Mouse (Mus musculus) urinary bladder, adult 2 months (tissue): ENCODE data around the gene Tifa. TPM values are rescaled to one million over a fixed set of nuclear protein-coding genes. Genes with fewer than 3 reads are reported as not detected.
"Not testable (repeated sequence)": the region's sequence is repeated elsewhere in the genome, so short reads cannot be mapped to it uniquely, and the experiment has no call there.

Experiments used
- DNase-seq: peaks from one replicate; pipeline ENCODE4 v3.0.0; 2022; ENCODE audit warnings: low spot score
- polyA plus RNA-seq: library from polyadenylated mRNA; depleted of rRNA; stranded (reverse); fragments of >200 nt; gene quantifications from 2 replicates; pipeline ENCODE4 v1.2.3, GENCODE M21; 2012; rRNA removed

Tifa gene
- polyA plus RNA-seq: 10.1 and 12.2 TPM in 2 replicates

DNA sequence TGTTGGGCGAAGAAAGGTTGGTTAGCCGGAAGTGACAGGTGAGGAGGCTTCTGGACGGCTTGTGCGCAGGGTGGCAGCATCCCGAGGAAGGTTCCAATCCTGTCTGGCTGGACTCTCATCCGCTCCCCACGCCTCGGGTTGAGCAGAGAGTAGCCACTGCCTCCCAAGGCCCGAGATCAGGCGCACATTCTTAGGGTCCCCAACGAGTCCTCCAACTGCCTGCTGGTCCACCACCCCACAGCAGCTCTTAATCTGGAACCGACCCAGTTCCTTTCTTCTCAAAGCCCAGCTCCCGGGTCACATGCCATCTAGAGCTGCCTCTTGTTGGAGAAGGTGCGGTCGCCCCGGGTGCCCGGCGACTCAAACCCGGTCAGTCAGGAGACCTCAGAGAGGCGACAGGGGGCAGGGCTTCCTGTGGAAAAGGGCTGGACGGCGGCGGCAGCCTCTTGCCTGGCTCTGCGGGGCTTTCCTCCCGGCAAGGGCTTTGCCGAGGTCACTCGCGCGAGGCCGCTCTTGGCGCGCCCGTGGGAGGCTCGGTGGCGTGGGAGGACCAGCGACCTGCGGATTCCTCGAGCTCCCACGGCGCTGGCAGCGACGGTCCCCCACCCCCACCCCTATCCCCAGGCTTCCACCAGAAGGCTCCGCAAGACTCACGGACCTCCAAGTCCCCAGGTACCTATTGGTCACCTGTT lies at the start of gene Tifa:
Tifa (plus strand) TSS at position 306 of the 692 bp plus-strand sequence.
- DNase-seq: peak; percentile 67

DNA sequence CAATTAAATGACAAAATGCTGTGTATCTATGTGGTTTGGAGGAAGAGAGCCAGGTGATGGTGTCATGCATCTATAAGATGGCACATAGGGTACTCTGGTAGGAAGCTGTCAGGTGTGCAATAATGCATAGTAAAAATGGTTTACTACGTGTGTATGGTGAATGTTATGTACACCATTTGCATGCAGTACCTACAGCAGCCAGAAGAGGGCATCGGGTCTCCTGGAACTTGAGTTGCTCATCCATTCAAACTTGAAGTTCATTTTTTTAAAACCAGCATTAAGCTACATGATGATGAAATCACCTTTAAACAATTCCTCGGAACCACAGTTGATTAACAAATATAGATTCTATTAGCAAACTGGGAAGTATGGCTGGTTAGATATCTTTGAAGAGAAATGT lies 48.1 kb upstream of the Tifa start:
- DNase-seq: no peak

DNA sequence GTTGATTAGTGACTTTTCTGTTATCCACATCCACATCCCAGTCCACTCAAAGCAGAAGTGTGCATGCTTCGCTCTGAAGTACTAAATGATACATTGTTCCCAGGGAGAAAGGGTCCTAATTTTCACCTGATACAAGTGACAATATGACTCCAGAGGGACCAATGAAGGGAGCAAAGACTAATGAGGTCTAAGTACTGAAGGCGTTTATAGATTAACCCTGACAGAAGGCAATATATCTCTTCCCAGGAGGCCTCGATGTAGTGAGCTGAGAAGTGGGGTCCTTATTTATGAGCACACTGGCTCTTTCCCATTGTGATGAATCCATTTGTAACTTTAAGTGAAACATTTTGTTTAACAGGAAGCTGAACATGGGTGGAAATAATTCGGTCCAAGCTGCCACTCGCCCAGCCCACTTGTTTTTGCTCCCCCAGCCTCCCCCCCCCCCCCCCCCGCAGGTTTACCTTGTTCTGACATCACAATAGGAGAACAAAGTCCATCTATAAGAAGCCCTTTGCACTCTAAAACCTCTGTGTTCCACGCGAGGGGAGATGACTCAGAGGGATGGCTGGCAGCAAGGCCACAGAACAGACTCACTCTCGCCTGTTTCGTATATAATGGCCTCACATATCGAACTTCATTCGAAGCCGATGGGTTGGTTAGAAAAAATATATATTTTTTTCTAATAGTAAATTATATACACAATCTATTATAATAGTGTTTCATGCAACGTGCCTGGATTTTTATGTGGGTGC lies 45.8 kb upstream of the Tifa start:
- DNase-seq: no peak

DNA sequence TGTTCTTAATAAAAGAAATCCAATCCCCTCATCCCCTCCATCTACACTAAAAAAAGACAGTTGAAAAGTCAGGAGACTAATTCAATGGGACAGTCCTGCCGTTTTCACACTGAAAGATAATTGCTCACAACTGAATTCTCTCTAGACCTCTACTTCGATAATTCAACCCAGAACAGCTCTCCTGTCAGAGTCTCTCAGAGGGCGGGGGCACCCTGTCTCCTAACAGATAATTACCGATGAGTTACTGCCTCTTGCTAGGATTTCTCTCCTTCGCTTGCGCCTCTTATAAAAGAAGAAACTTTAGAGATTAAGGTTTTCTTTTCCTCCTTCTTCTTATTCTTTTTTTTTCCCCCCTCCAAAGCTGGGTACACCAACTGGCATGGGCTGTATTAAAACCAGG lies 44.1 kb upstream of the Tifa start:
- no peak for DNase-seq

DNA sequence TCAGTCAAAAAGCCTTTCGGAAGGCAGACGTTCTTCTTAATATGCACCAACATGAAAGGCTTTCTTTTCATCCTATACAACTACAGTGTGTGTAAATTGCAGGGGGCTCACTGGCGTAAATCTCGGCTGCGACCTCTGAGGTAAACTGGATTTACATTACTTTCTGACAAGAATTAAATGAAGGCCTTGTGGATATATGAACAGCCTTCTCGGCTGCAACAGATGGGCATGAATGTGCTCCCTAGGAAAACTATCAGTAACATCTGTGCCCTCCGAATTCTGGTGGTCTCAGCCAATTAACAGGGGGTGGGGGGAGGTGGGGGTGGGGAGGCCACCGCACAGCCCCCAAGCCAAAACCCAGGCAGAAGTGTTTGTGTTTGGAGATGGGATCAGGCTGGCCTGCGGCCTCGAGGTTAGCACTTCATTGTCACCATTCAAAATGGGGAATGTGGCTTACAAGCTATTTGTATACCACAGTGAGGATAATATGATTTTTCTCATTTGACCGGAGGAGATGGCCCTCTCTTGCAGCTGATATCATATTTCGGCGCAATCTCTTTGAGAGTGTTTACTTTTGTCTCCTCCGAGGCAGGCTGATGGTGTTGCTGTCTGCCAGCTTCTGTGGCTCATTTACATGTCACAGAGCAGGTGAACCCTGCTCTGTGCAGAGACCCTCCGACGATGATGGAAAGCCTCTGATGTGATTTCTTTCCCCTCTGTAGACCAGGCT lies 43.5 kb upstream of the Tifa start:
- DNase-seq: no peak

DNA sequence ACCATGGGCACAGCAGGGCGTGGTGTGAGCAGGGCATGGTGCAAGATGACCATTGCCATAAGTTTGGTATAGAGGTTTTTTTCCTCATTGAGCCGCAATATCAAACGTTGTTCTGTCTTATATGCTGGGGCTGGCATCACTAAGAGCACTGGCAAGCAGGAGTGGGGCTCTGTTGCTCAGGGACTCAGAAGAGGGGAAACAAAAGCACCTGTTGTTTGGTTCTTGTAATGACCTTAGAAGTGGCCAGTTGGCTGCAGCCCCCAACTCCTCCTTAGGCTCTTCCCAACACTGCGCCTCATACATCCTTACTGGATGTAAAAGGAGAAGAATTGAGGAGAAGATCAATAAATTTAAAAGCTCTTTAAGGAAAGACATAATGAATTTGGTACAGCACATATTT lies 41.0 kb upstream of the Tifa start:
- DNase-seq: no peak

DNA sequence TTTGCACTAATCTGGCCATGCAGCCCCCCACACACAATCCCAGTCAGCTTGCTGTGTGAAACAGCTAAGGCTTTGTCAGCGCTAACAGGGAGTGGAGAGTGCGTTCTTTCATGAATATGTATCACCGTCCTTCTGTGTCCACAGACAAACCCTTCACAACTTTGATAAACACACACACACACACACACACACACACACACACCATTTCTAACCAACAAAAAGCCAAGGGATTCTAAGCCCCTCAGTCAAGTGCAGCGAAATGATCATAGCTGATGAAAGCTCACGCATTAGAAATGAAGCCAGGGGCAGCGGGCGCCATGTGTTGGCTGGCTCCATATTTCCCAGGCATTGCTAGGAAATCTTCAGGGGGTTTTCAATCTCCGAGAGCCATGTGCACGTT lies 40.3 kb upstream of the Tifa start:
- DNase-seq: no peak

DNA sequence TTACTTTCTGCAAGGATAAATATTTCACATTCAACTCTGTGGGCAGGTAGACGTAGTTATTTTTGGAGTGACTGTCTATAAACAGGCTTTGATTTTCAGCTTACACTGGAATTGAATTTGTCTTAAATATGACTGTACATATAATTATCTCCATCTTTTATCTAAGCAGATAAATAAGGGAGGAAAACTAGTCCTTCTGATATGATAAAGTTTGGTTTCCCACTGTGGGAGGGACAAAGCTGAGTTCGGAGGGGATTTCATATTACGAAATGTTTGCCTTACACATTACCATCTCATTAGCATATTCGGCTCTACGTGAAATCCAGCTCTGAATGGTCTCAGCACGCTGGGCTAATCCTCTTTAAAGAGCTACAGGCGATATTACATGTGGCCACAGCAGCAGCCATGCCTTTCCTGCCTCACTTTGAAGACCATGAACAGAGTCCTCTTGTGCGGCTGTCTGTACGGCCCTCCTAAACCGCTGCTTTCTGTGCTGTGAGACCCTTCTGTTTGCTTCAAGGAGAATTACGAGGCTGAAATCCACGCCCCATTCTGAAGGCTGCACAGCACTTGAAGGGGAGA lies 39.5 kb upstream of the Tifa start:
- no peak for DNase-seq

DNA sequence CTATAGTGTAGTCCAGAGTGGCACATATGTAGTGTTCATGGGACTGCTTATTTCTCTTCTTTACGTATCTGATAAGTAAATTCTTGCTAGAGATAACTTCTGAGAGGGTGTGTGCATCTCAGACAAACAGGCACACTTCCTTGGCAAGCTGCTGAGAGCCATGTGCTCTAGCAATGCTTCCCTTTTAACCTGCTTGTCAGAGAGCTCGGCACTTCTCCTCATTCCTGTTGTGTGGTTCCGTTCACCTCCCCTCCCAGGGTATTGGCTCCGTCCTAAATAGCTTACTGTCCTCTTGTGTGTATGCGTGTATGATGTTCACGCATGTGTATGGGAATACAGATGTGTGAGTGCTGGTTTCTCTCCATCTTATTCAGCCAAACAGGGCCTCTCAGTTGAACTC lies 33.1 kb upstream of the Tifa start:
- DNase-seq: no peak

DNA sequence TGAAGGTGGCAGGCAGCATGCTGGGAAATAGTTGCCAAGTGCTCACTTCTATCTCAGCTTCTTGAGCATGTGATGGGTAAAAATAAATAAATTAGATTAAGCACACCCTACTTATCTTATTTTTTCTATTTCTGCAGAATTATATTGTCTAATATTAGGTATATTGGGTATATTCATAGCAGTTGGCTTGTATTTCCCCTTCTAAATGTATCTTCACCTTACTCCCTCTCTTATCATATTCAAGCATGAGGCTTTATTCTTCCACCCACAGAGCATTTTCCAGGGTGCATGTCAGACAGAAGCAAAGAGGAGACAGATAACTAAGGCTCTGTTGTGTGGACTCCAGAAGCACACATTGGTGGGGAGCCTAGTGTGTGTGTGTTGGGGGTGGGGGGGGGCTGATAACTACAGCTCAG lies 31.7 kb upstream of the Tifa start:
- DNase-seq: no peak

DNA sequence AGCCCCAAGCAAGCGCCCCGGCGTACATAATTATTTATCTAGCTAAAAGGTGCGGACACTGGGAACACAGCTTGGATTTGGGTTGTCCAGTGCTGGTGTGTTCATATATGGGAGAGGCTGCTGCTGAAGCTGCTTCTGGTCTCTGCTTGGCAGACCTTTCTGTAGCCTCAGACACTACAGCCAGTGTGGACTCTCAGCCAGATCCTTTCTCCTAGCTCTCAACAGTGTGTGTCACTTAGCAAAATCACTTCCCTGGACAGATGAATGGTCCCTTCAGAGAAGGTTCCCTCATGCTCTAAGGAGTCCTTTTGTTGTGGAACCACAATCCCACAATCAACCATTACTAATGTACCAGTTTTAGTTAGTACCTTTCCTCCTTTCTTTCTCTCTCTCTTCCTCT lies 30.8 kb upstream of the Tifa start:
- no peak for DNase-seq

DNA sequence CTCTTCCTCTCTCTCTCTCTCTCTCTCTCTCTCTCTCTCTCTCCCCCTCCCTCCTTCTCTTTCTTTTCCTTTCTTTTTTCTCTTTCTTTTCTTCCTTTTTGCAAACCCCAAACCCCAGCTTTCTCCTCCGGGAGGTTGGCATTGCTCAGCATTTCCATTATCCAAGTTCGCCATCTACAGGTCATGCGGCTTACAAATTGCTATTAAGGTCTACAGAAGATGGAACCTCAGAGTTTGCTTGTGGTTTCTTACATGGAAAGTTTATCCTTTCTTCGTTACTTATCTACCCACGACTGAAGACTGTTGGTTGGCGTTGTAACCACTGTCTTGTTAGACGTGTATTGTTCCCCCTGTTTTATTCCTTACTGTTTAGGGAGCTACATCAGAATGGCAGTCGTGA lies 30.4 kb upstream of the Tifa start:
- DNase-seq: no peak

DNA sequence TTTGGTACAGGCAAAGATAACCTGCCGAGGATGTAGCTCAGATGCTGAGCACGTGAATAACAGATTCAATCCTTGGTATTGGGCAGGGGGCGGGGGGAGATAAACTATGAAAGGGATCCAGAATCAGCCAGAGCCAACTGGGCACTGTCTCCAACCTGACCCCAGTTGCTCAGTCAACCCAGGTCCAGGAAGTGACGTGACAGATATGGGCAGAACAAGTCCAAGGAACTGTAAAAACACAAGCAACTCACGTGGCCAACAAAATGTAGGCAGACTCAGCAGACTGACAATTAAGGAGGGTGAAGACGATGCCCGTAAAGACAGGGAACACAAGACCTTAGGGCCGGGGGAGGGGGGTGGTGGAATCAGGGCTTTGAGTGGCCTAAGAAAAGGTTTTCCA lies 27.2 kb upstream of the Tifa start:
- DNase-seq: no peak

DNA sequence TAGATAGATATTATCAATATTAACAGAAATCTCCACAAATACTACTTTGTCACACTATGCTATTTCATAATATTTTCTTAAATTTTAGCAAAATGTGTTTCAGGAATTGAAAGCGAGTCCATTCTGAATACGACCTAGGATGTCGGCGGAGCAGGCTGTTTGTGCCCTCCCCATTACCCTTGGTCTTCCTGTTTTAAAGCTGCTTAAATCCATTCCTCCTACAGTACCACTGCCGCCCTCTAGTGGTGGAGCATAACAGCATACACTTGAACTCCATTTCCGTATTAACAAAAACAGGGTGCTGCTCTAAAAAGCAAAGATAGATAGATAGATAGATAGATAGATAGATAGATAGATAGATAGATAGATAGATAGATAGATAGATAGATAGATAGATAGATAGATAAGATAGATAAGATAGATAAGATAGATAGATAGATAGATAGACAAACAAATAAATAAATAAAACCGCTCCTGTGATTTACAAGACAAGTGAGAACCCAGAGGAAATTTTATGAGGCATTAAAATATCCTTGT lies 26.5 kb upstream of the Tifa start:
- DNase-seq: peak; percentile 35

DNA sequence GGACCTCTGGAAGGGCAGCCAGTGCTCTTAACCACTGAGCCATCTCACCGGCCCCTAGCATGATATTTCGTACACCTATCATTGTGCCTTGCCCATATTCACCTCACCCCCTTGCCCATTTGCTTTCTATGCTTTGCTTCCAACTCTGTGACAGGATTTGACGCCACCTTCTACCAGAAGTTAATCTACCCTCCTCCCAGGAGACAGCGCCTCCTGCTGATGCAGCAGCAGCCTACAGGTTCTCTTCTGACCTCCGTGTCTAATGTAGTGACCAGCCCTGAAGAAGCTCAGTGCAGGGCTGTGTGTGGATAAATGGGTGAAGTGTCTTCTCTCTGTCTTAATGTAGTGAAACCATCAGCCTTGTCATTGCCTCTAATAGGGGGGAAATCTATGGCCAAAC lies 25.1 kb upstream of the Tifa start:
- DNase-seq: no peak

DNA sequence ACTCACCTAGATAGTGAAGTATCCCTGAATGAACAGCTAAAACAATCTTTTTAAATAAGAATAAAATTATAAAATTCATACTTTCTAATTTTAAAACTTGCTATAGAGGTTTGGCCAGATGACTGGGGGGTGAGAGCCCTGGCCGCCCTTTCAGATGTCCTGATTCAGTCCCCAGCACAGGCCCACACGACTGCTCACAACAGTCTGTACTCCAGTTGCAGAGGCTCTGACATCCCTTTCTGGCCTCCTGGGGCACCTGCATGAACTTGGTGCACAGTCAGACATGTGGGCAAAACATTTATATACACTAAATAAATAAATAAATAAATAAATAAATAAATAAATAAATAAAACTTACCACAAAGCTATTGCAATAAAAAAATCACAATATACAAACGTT lies 23.6 kb upstream of the Tifa start:
- no peak for DNase-seq

DNA sequence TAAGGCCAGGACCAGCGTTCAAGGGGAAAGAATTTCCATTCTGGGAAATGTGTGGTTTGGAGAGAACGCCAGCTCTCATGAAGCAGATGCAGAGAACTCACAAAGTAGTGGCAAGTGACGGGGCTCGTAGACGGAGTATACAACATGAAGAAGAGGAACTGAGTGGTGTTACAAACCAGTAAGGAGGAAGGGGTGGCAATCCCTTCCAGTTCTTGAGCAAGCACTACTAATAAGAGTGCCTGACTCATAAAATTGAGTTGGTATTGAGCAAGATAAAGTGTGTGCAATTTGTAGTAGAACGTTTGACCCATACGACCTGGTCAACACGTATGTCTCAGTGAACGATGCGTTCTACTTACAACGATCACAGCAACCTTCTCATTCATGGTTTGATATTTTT lies 20.5 kb upstream of the Tifa start:
- no peak for DNase-seq

DNA sequence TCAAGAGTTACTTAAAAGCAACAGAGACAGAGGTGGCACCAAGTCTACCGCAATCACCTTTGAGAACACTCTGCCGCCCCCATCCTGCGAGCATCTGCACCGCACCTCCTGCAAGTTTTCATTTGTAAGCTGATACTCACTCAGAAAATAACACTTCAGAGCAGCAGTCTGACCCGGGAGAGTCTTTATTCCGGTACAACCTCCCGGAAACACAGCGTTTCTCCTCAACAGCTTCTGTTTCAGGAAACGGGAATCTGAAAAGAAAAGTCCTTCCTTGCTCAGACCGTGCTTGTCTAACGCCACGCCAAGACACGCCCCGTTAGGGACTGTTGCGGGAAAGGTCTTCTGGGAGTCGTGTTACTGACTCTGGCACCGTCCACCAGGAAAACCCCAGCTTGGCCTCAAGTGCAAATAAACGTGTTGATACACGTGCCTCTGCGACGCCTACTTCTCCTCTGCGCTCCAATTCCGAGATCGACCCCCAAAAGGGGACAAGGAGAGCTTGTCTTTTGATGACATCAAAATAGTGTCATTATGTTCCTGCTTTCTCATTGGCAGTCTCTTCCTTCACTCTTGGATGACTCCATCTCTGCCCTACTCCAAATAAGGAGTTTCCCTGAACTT lies 9.5 kb upstream of the Tifa start, which contains the start of gene Alpk1:
Alpk1 (minus strand) TSS at position 507 of the 624 bp plus-strand sequence.
- DNase-seq: peak; percentile 63

DNA sequence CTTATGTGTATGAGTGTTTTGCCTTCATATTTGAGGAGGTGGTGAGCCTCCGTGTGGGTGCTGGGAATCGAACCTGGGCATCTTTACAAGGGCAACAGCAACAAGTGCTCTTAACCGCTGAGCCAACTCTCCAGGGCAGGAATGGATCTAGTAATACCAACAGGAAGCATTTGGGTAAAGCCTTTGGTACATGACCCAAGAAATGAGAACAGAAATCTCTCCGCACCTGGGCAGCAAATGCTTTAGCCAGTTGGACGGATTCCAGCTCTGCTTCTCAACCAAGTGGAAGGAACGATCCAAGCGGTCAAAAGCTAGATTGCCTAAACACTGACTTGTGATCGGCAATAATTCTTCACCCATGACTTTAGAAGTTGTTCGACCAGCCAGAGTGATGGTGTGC lies 8.7 kb upstream of the Tifa start:
- DNase-seq: no peak

DNA sequence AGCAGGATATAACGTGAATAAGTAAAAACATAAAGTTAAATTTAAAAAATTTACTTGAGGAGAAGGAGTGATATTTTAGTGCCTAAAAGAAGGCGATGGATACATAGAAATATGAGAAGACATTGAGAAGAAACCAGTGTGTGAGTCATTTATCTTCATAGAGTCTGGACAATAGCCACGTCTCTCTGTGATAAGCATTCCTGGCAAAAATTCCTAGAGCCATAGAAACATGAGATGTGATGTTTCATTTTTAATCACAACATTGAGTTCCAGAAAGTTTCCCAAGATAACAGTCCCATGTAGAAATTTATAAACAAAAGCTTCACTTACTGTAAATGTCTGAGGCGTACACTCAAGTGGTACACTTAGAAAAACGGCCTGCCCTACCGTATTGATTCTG lies 6.7 kb upstream of the Tifa start:
- DNase-seq: no peak

DNA sequence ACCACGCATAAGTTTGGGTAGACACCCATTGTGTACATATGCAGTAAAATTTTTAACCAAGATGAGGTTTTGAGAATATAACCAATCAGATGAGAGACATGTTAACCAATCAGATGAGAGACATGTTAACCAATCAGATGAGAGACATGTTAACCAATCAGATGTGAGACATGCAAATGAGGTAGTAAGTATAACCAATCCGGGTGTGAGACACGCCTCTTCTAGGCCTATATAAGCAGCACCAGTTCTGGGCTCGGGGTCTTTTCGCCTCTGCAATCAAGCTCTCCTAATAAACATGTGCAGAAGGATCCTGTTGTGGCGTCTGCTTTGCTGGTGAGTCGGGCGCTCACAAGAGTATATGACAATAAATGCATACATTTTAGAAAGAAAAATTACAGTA lies 5.9 kb upstream of the Tifa start:
- not testable (repeated sequence) for DNase-seq

DNA sequence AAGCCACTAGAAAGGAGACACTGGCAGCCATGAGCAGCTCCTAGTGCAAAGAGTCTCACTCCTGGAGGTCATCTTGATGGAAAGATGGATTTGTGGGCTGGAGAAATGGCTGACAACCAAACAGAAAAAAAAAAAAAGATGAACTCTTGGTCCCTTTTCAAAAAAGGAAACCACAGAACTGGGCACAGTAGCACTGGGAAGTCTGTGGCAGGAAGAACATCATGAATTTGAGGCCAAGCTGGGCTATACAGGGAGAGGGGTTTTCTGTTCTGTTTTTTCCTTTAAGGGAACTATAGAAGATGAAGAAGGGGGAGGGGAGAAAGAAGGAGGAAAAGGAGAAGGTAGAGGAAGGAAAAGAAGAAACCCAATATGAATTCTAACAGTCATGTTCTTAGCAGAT lies 2.6 kb upstream of the Tifa start:
- DNase-seq: no peak
